22 mouse cellular contexts compared by ENCODE assay signal in genomic region chr1:141999769-142000168, GRCm38 (mm10).
DNase-seq lines count a peak whose midpoint lies in the region; ATAC-seq and TF ChIP-seq lines count a peak whose summit lies in the region.
"Had no signal": no experiment of that assay in that cellular context is flagged by ENCODE, and none has a peak within 500 bp of the region (broad histone marks: within the 10 kb centered on the region; RNA-seq: fewer than 3 reads in every experiment).

No protein-coding gene starts in this region.

- H3K9me3 ChIP-seq in forebrain, embryonic 16.5 days (ENCODE audit: control insufficient read depth, low read length), result no peaks in the 10 kb centered on the region
- no peaks in the 10 kb centered on the region for H3K9me3 ChIP-seq in forebrain, embryonic 11.5 days (ENCODE audit: control insufficient read depth, low read length)
- H3K9me3 ChIP-seq: embryonic facial prominence, embryonic 12.5 days; embryonic facial prominence, embryonic 15.5 days; forebrain, embryonic 13.5 days; hindbrain, embryonic 12.5 days; hindbrain, embryonic 15.5 days had no signal

- no peak overlapping the region for H3K27ac ChIP-seq in forebrain, embryonic 16.5 days (ENCODE audit: low read length)
- H3K27ac ChIP-seq in forebrain, embryonic 11.5 days (ENCODE audit: low read depth, low read length), result no peak overlapping the region
- H3K27ac ChIP-seq in layer of hippocampus, adult 2 months, result peak overlapping the region; percentile 51; the same call in 1 of the 2 replicates
- H3K27ac ChIP-seq: embryonic facial prominence, embryonic 12.5 days; embryonic facial prominence, embryonic 15.5 days; forebrain, embryonic 13.5 days; gastrocnemius, adult 2 months; hindbrain, embryonic 12.5 days; hindbrain, embryonic 15.5 days had no signal

- H3K27me3 ChIP-seq in forebrain, embryonic 16.5 days (replicated peaks; ENCODE audit: control insufficient read depth, insufficient read depth, low read length), result no peaks in the 10 kb centered on the region
- no peaks in the 10 kb centered on the region for H3K27me3 ChIP-seq in forebrain, embryonic 11.5 days (ENCODE audit: control insufficient read depth, insufficient read depth, low read length)
- H3K27me3 ChIP-seq: embryonic facial prominence, embryonic 12.5 days; embryonic facial prominence, embryonic 15.5 days; forebrain, embryonic 13.5 days; hindbrain, embryonic 12.5 days; hindbrain, embryonic 15.5 days had no signal

- H3K4me1 ChIP-seq in forebrain, embryonic 16.5 days (replicated peaks; ENCODE audit: control insufficient read depth, insufficient read depth, low read length), result no peaks in the 10 kb centered on the region
- H3K4me1 ChIP-seq in forebrain, embryonic 11.5 days (replicated peaks; ENCODE audit: control insufficient read depth, insufficient read depth, low read length), result no peaks in the 10 kb centered on the region
- H3K4me1 ChIP-seq: embryonic facial prominence, embryonic 12.5 days; embryonic facial prominence, embryonic 15.5 days; forebrain, embryonic 13.5 days; hindbrain, embryonic 12.5 days; hindbrain, embryonic 15.5 days had no signal

- TF ChIP-seq CTCF in layer of hippocampus, adult 2 months (conservative IDR thresholded peaks at IDR 0.05), result no peak

- no peak overlapping the region for H3K9ac ChIP-seq in forebrain, embryonic 16.5 days (replicated peaks; ENCODE audit: low read depth, low read length)
- no peak overlapping the region for H3K9ac ChIP-seq in forebrain, embryonic 11.5 days (ENCODE audit: low read length)
- H3K9ac ChIP-seq: embryonic facial prominence, embryonic 12.5 days; embryonic facial prominence, embryonic 15.5 days; forebrain, embryonic 13.5 days; hindbrain, embryonic 12.5 days; hindbrain, embryonic 15.5 days had no signal

- ATAC-seq in forebrain, embryonic 16.5 days, result peak; percentile 47; the same call in 1 of the 2 replicates
- ATAC-seq in forebrain, embryonic 11.5 days (replicated peaks; ENCODE audit: low FRiP score), result no peak
- ATAC-seq: activated CD4-positive, CD25-positive, alpha-beta regulatory T cell, adult 4 months; forebrain, embryonic 13.5 days had no signal

- no peak for DNase-seq in forebrain, embryonic 11.5 days (ENCODE audit: low spot score)
- no peak for DNase-seq in layer of hippocampus, adult 2 months (ENCODE audit: low spot score in 2 of 2)
- DNase-seq in layer of hippocampus, postnatal 14 days (ENCODE audit: low spot score in 2 of 2), result no peak
- peak; percentile 37 for DNase-seq in brain, adult 2 months (ENCODE audit: low read depth, low spot score)
- peak; percentile 29 for DNase-seq in telencephalon, adult 2 months (ENCODE audit: low read depth, low spot score)
- DNase-seq in lung, postnatal 25 days (ENCODE audit: low spot score), result no peak
- DNase-seq: adrenal gland, postnatal 10 days; adrenal gland, postnatal 36 days; cerebellum, adult 18-20 months; cerebellum, adult 9-10 months; cerebellum, postnatal 14 days; gastrocnemius, adult 2 months; gastrocnemius, postnatal 14 days; heart, adult 11 months had no signal

- H3K36me3 ChIP-seq in forebrain, embryonic 16.5 days (ENCODE audit: control insufficient read depth, insufficient read depth), result no peaks in the 10 kb centered on the region
- H3K36me3 ChIP-seq in forebrain, embryonic 11.5 days (ENCODE audit: control insufficient read depth, insufficient read depth, low read length), result no peaks in the 10 kb centered on the region
- H3K36me3 ChIP-seq: embryonic facial prominence, embryonic 12.5 days; embryonic facial prominence, embryonic 15.5 days; hindbrain, embryonic 12.5 days; hindbrain, embryonic 15.5 days had no signal

- no peak overlapping the region for H3K4me3 ChIP-seq in forebrain, embryonic 16.5 days (replicated peaks; ENCODE audit: low read length)
- H3K4me3 ChIP-seq in forebrain, embryonic 11.5 days (ENCODE audit: low read depth, low read length), result no peak overlapping the region
- H3K4me3 ChIP-seq in layer of hippocampus, adult 2 months, result no peak overlapping the region
- H3K4me3 ChIP-seq: embryonic facial prominence, embryonic 12.5 days; embryonic facial prominence, embryonic 15.5 days; forebrain, embryonic 13.5 days; gastrocnemius, adult 2 months; hindbrain, embryonic 12.5 days; hindbrain, embryonic 15.5 days had no signal

- H3K4me2 ChIP-seq in forebrain, embryonic 16.5 days (ENCODE audit: low read length), result no peak overlapping the region
- H3K4me2 ChIP-seq in forebrain, embryonic 11.5 days (ENCODE audit: low read depth, low read length, severe bottlenecking), result no peak overlapping the region
- H3K4me2 ChIP-seq: embryonic facial prominence, embryonic 12.5 days; embryonic facial prominence, embryonic 15.5 days; forebrain, embryonic 13.5 days; heart, embryonic 11.5 days; hindbrain, embryonic 12.5 days; hindbrain, embryonic 15.5 days had no signal

Comparison
In these comparisons a context has a peak if more than half of its experiments do, and no peak if none do; other contexts are left out.
1. DNase-seq: peak in brain, adult 2 months (single experiment) and telencephalon, adult 2 months (single experiment); none in forebrain, embryonic 11.5 days (single experiment), layer of hippocampus, adult 2 months (0 of 2), layer of hippocampus, postnatal 14 days (0 of 2) and lung, postnatal 25 days (single experiment).